Mouse (Mus musculus): ENCODE measurements around the gene Nmrk2. TPM values are rescaled to one million over a fixed set of nuclear protein-coding genes. Genes with fewer than 3 reads are reported as not detected.
"Not testable (repeated sequence)": the region's sequence is repeated elsewhere in the genome, so short reads cannot be mapped to it uniquely, and the experiment has no call there.

Nmrk2 gene
- polyA plus RNA-seq, 1 experiment from 2014 or later, result not detected

GRCm38 (mm10) chr10:81236471-81237268 lies 34.8 kb upstream of the Nmrk2 start:
- 76% methylated on average over 12 of the region's 12 CpGs for WGBS
- no peak overlapping the region for H3K4me2 ChIP-seq (replicated peaks)
- ATAC-seq (ENCODE audit: low FRiP score), result no peak
- H3K4me3 ChIP-seq (replicated peaks; ENCODE audit: low read length), result no peak overlapping the region
- H3K9ac ChIP-seq, result no peak overlapping the region
- no peaks in the 10 kb centered on the region for H3K9me3 ChIP-seq (ENCODE audit: control insufficient read depth, low read length)
- H3K36me3 ChIP-seq (replicated peaks; ENCODE audit: control insufficient read depth, insufficient read depth), result no peaks in the 10 kb centered on the region
- peaks cover 10% of the 10 kb centered on the region; the same call in 1 of the 2 replicates for H3K4me1 ChIP-seq (replicated peaks; ENCODE audit: control insufficient read depth, insufficient read depth, low read length)
- H3K27ac ChIP-seq, result no peak overlapping the region
- no peak for DNase-seq (ENCODE audit: low spot score)
- H3K27me3 ChIP-seq (ENCODE audit: control insufficient read depth, insufficient read depth, low read length), result peaks cover 20% of the 10 kb centered on the region

- Histone ChIP-seq H3K9ac (0 out of 2 replicates have a peak overlapping the region, but pooled peaks have one; percentile 73), H3K4me1 (replicated peaks; ENCODE audit: control insufficient read depth, insufficient read depth, low read length) (peaks cover 25% of the 10 kb centered on the region), H3K4me3 (replicated peaks; ENCODE audit: low read length) (no peak overlapping the region), H3K9me3 (ENCODE audit: control insufficient read depth, low read length) (no peaks in the 10 kb centered on the region), H3K27me3 (ENCODE audit: control insufficient read depth, insufficient read depth, low read length) (peaks cover 4% of the 10 kb centered on the region; the same call in 1 of the 2 replicates), H3K36me3 (replicated peaks; ENCODE audit: control insufficient read depth, insufficient read depth) (no peaks in the 10 kb centered on the region), H3K4me2 (replicated peaks) (peak overlapping the region; percentile 76; the same call in 1 of the 2 replicates), H3K27ac (no peak overlapping the region)
- 82% methylated on average over 6 of the region's 6 CpGs for WGBS
- no peak for ATAC-seq (ENCODE audit: low FRiP score)
- no peak for DNase-seq (ENCODE audit: low spot score)
Observed at GRCm38 (mm10) chr10:81234206-81234605, 32.4 kb upstream of the Nmrk2 start.

- 2% methylated on average over 20 of the region's 28 CpGs for WGBS
- H3K4me2 ChIP-seq (replicated peaks), result peak overlapping the region; percentile 76
- H3K9me3 ChIP-seq (ENCODE audit: control insufficient read depth, low read length), result no peaks in the 10 kb centered on the region
- ATAC-seq (ENCODE audit: low FRiP score) (peak; percentile 32), DNase-seq (ENCODE audit: low spot score) (no peak)
- H3K27me3 ChIP-seq (ENCODE audit: control insufficient read depth, insufficient read depth, low read length), result no peaks in the 10 kb centered on the region
- H3K27ac ChIP-seq, result no peak overlapping the region
- H3K36me3 ChIP-seq (replicated peaks; ENCODE audit: control insufficient read depth, insufficient read depth), result no peaks in the 10 kb centered on the region; the same call in 1 of the 2 replicates
- H3K4me1 ChIP-seq (replicated peaks; ENCODE audit: control insufficient read depth, insufficient read depth, low read length), result peaks cover 34% of the 10 kb centered on the region
- H3K4me3 ChIP-seq (replicated peaks; ENCODE audit: low read length), result peak overlapping the region; percentile 68
- H3K9ac ChIP-seq, result peak overlapping the region; percentile 73
Observed at GRCm38 (mm10) chr10:81233226-81233585, 31.4 kb upstream of the Nmrk2 start.

GRCm38 (mm10) chr10:81232580-81233225 lies 30.9 kb upstream of the Nmrk2 start, which contains the start of gene Zfr2:
Gene Zfr2, plus strand, starts transcription at chr10:81233155.
- Histone ChIP-seq H3K4me3 (replicated peaks; ENCODE audit: low read length) (peak within 1 kb of the TSS; percentile 68), H3K9me3 (ENCODE audit: control insufficient read depth, low read length) (no peaks in the 10 kb centered on the region), H3K4me2 (replicated peaks) (peak within 1 kb of the TSS; percentile 76), H3K9ac (peak within 1 kb of the TSS; percentile 73), H3K27ac (no peak within 1 kb of the TSS), H3K4me1 (replicated peaks; ENCODE audit: control insufficient read depth, insufficient read depth, low read length) (peaks cover 39% of the 10 kb centered on the region), H3K36me3 (replicated peaks; ENCODE audit: control insufficient read depth, insufficient read depth) (no peaks in the 10 kb centered on the region; the same call in 1 of the 2 replicates), H3K27me3 (ENCODE audit: control insufficient read depth, insufficient read depth, low read length) (no peaks in the 10 kb centered on the region)
- peak; percentile 81 for DNase-seq (ENCODE audit: low spot score)
- WGBS, result 9% methylated on average over 28 of the region's 29 CpGs
- peak; percentile 82 for ATAC-seq (ENCODE audit: low FRiP score)

GRCm38 (mm10) chr10:81231436-81231835 lies 29.6 kb upstream of the Nmrk2 start:
- H3K4me3 ChIP-seq (replicated peaks; ENCODE audit: low read length), result peak overlapping the region; percentile 77
- H3K9ac ChIP-seq, result peak overlapping the region; percentile 96
- no peaks in the 10 kb centered on the region; the same call in 1 of the 2 replicates for H3K36me3 ChIP-seq (replicated peaks; ENCODE audit: control insufficient read depth, insufficient read depth)
- H3K9me3 ChIP-seq (ENCODE audit: control insufficient read depth, low read length), result no peaks in the 10 kb centered on the region
- H3K27me3 ChIP-seq (ENCODE audit: control insufficient read depth, insufficient read depth, low read length), result no peaks in the 10 kb centered on the region
- DNase-seq (ENCODE audit: low spot score) (no peak), ATAC-seq (ENCODE audit: low FRiP score) (no peak)
- 44% methylated on average over 7 of the region's 7 CpGs for WGBS
- H3K4me2 ChIP-seq (replicated peaks), result peak overlapping the region; percentile 80
- peaks cover 40% of the 10 kb centered on the region for H3K4me1 ChIP-seq (replicated peaks; ENCODE audit: control insufficient read depth, insufficient read depth, low read length)
- H3K27ac ChIP-seq, result peak overlapping the region; percentile 93

GRCm38 (mm10) chr10:81230438-81231332 lies 28.8 kb upstream of the Nmrk2 start, which contains the start of gene Atcay:
Gene Atcay, minus strand, starts transcription at chr10:81230833.
- DNase-seq (ENCODE audit: low spot score) (peak; percentile 80), ATAC-seq (ENCODE audit: low FRiP score) (peak; percentile 90)
- peak within 1 kb of the TSS; percentile 93 for H3K27ac ChIP-seq
- H3K27me3 ChIP-seq (ENCODE audit: control insufficient read depth, insufficient read depth, low read length), result no peaks in the 10 kb centered on the region
- no peaks in the 10 kb centered on the region for H3K9me3 ChIP-seq (ENCODE audit: control insufficient read depth, low read length)
- H3K4me3 ChIP-seq (replicated peaks; ENCODE audit: low read length), result peak within 1 kb of the TSS; percentile 77
- peak within 1 kb of the TSS; percentile 80 for H3K4me2 ChIP-seq (replicated peaks)
- peaks cover 3% of the 10 kb centered on the region; the same call in 1 of the 2 replicates for H3K36me3 ChIP-seq (replicated peaks; ENCODE audit: control insufficient read depth, insufficient read depth)
- peaks cover 40% of the 10 kb centered on the region for H3K4me1 ChIP-seq (replicated peaks; ENCODE audit: control insufficient read depth, insufficient read depth, low read length)
- H3K9ac ChIP-seq, result peak within 1 kb of the TSS; percentile 96
- 4% methylated on average over 27 of the region's 27 CpGs for WGBS

- WGBS, result 6% methylated on average over 20 of the region's 20 CpGs
Observed at GRCm38 (mm10) chr10:81229735-81230437, 28.0 kb upstream of the Nmrk2 start.

GRCm38 (mm10) chr10:81223731-81224130 lies 21.9 kb upstream of the Nmrk2 start:
- H3K4me1 ChIP-seq (replicated peaks; ENCODE audit: control insufficient read depth, insufficient read depth, low read length); ATAC-seq (ENCODE audit: low FRiP score); H3K4me3 ChIP-seq (replicated peaks; ENCODE audit: low read length); H3K9ac ChIP-seq; H3K4me2 ChIP-seq (replicated peaks); H3K27ac ChIP-seq; H3K9me3 ChIP-seq (ENCODE audit: control insufficient read depth, low read length); DNase-seq (ENCODE audit: low spot score); H3K27me3 ChIP-seq (ENCODE audit: control insufficient read depth, insufficient read depth, low read length): not testable (repeated sequence)
- peaks cover 61% of the 10 kb centered on the region for H3K36me3 ChIP-seq (replicated peaks; ENCODE audit: control insufficient read depth, insufficient read depth)
- WGBS, result 68% methylated on average over 2 of the region's 2 CpGs

More at GRCm38 (mm10) chr10:81229735-81230437, 28.0 kb upstream of the Nmrk2 start:
- 0 out of 2 replicates have a peak, but pooled peaks have one; percentile 12 for ATAC-seq (ENCODE audit: low FRiP score)
- H3K9me3 ChIP-seq (ENCODE audit: control insufficient read depth, low read length), result no peaks in the 10 kb centered on the region
- H3K27me3 ChIP-seq (ENCODE audit: control insufficient read depth, insufficient read depth, low read length), result no peaks in the 10 kb centered on the region
- H3K9ac ChIP-seq, result peak overlapping the region; percentile 96
- H3K4me3 ChIP-seq (replicated peaks; ENCODE audit: low read length), result peak overlapping the region; percentile 77
- H3K36me3 ChIP-seq (replicated peaks; ENCODE audit: control insufficient read depth, insufficient read depth), result peaks cover 4% of the 10 kb centered on the region; the same call in 1 of the 2 replicates
- DNase-seq (ENCODE audit: low spot score), result peak; percentile 40
- peaks cover 40% of the 10 kb centered on the region for H3K4me1 ChIP-seq (replicated peaks; ENCODE audit: control insufficient read depth, insufficient read depth, low read length)
- peak overlapping the region; percentile 93 for H3K27ac ChIP-seq
- H3K4me2 ChIP-seq (replicated peaks), result peak overlapping the region; percentile 80
